Comparison of ENCODE assay signal across 8 mouse cellular contexts in genomic region chr11:94994208-94994814, GRCm38 (mm10). TPM values are rescaled to one million over a fixed set of nuclear protein-coding genes. Genes with fewer than 3 reads are reported as not detected.
DNase-seq lines count a peak whose midpoint lies in the region; ATAC-seq and TF ChIP-seq lines count a peak whose summit lies in the region.

No protein-coding gene starts in this region.

- no peaks in the 10 kb centered on the region for H3K27me3 ChIP-seq in heart, embryonic 14.5 days (ENCODE audit: control insufficient read depth, insufficient read depth, low read length)
- no peaks in the 10 kb centered on the region for H3K27me3 ChIP-seq in liver, embryonic 14.5 days (ENCODE audit: control insufficient read depth, insufficient read depth, low read length)
- no peaks in the 10 kb centered on the region for H3K27me3 ChIP-seq in stomach, embryonic 16.5 days (ENCODE audit: control insufficient read depth, insufficient read depth, low read length)

- no peaks in the 10 kb centered on the region for H3K9me3 ChIP-seq in heart, embryonic 14.5 days (ENCODE audit: control insufficient read depth, low read length)
- H3K9me3 ChIP-seq in liver, embryonic 14.5 days (ENCODE audit: control insufficient read depth, low read length): no peaks in the 10 kb centered on the region
- no peaks in the 10 kb centered on the region for H3K9me3 ChIP-seq in stomach, embryonic 16.5 days (replicated peaks; ENCODE audit: control insufficient read depth, low read length)

- DNase-seq in heart, adult 18-20 months: peak; percentile 64 to 66
- no peak for DNase-seq in heart, postnatal 25 days (ENCODE audit: low spot score)
- DNase-seq in adrenal gland, postnatal 10 days: peak; percentile 66
- DNase-seq in liver, embryonic 14.5 days (ENCODE audit: low read depth in 3 of 3, low spot score in 3 of 3): no peak
- DNase-seq in T-cell, adult 2 months (ENCODE audit: low spot score): no peak
- no peak for DNase-seq in B cell, adult 2 months

- H3K9ac ChIP-seq in heart, embryonic 14.5 days (ENCODE audit: low read length): peak overlapping the region; percentile 94
- H3K9ac ChIP-seq in liver, embryonic 14.5 days (replicated peaks): peak overlapping the region; percentile 96
- peak overlapping the region; percentile 95 for H3K9ac ChIP-seq in stomach, embryonic 16.5 days (ENCODE audit: low read length)

- WGBS in heart, embryonic 14.5 days: 20% methylated on average over 10 of the region's 10 CpGs
- WGBS in liver, embryonic 14.5 days (ENCODE audit: insufficient replicate concordance): 14% methylated on average over 10 of the region's 10 CpGs
- WGBS in stomach, embryonic 16.5 days: 43% methylated on average over 10 of the region's 10 CpGs

- peak overlapping the region in 1 of 2 experiments; percentile 93; a peak in 2 of 4 replicates for H3K27ac ChIP-seq in heart, embryonic 14.5 days (replicated peaks in 1 of 2; ENCODE audit: control insufficient read depth in 1 of 2, insufficient read depth in 1 of 2, low read depth in 2 of 2, low read length in 2 of 2)
- peak overlapping the region; percentile 54 for H3K27ac ChIP-seq in liver, embryonic 14.5 days
- H3K27ac ChIP-seq in stomach, embryonic 16.5 days (ENCODE audit: low read length): 0 out of 2 replicates have a peak overlapping the region, but pooled peaks have one; percentile 8

- H3K36me3 ChIP-seq in heart, embryonic 14.5 days (ENCODE audit: control insufficient read depth, insufficient read depth, low read length): peaks cover 53% of the 10 kb centered on the region
- peaks cover 19% of the 10 kb centered on the region for H3K36me3 ChIP-seq in liver, embryonic 14.5 days (replicated peaks; ENCODE audit: control insufficient read depth, insufficient read depth, low read depth)
- peaks cover 4% of the 10 kb centered on the region; the same call in 1 of the 2 replicates for H3K36me3 ChIP-seq in stomach, embryonic 16.5 days (ENCODE audit: control insufficient read depth, insufficient read depth, low read length)

- H3K4me3 ChIP-seq in heart, embryonic 14.5 days (ENCODE audit: control insufficient read depth in 1 of 2, insufficient read depth in 1 of 2, low read depth in 1 of 2, low read length in 2 of 2): peak overlapping the region; percentile 84 to 86
- peak overlapping the region; percentile 63 to 96 for H3K4me3 ChIP-seq in liver, embryonic 14.5 days (ENCODE audit: insufficient read depth in 1 of 2, low read depth in 2 of 2, low read length in 2 of 2)
- peak overlapping the region; percentile 85 for H3K4me3 ChIP-seq in stomach, embryonic 16.5 days (replicated peaks; ENCODE audit: low read length)

- TF ChIP-seq EP300 in liver, embryonic 14.5 days (IDR thresholded peaks at IDR 0.05; ENCODE audit: low read depth): 0 out of 2 replicates have a peak, but pooled peaks have one; percentile 45

- no peak for TF ChIP-seq CTCF in liver, embryonic 14.5 days (IDR thresholded peaks at IDR 0.05; ENCODE audit: low read depth)

- H3K4me2 ChIP-seq in heart, embryonic 14.5 days (ENCODE audit: low read length): peak overlapping the region; percentile 96
- H3K4me2 ChIP-seq in liver, embryonic 14.5 days (ENCODE audit: low read depth): peak overlapping the region; percentile 82
- peak overlapping the region; percentile 97 for H3K4me2 ChIP-seq in stomach, embryonic 16.5 days (ENCODE audit: low read depth, low read length)

- peaks cover 34 to 56% of the 10 kb centered on the region in 2 experiments for H3K4me1 ChIP-seq in heart, embryonic 14.5 days (ENCODE audit: control insufficient read depth in 2 of 2, insufficient read depth in 2 of 2, low read length in 2 of 2)
- H3K4me1 ChIP-seq in liver, embryonic 14.5 days (replicated peaks; ENCODE audit: control insufficient read depth in 2 of 2, insufficient read depth in 2 of 2, low read length in 1 of 2): peaks cover 55 to 66% of the 10 kb centered on the region in 2 experiments
- H3K4me1 ChIP-seq in stomach, embryonic 16.5 days (ENCODE audit: control insufficient read depth, insufficient read depth, low read length): peaks cover 48% of the 10 kb centered on the region

- ATAC-seq in heart, embryonic 14.5 days (ENCODE audit: insufficient number of reproducible peaks, insufficient read depth, low FRiP score, low read depth): no peak
- no peak for ATAC-seq in liver, embryonic 14.5 days (ENCODE audit: insufficient read depth)
- ATAC-seq in stomach, embryonic 16.5 days (ENCODE audit: insufficient read depth, low FRiP score): no peak

- intact Hi-C loops in heart, postnatal 25 days (cut with DNase I): no loop called here

RNA-seq across cellular contexts. Expression of gene Ppp1r9b, which starts 3.5 kb away (rescaled TPM):
- 10 to 100 TPM; 44.8 to 47.2 TPM for total RNA-seq in heart, adult 18-20 months (2021)
- 10 to 100 TPM; 45.5 to 52.6 TPM for total RNA-seq in heart, postnatal 25 days (2021)
- total RNA-seq in adrenal gland, postnatal 10 days (2021): 10 to 100 TPM; 83.3 to 96.2 TPM
- 8.1 and 8.6 TPM in 2 replicates for polyA plus RNA-seq in heart, embryonic 14.5 days (2014; fragmentation: Nextera tagmentation; extraction: Ambion mirVana)
- polyA plus RNA-seq in liver, embryonic 14.5 days (2012; rRNA removed): 14.1 and 14.9 TPM in 2 replicates
- 8.8 and 10.4 TPM in 2 replicates for polyA plus RNA-seq in liver, embryonic 14.5 days (2014; fragmentation: Nextera tagmentation; extraction: Ambion mirVana)
- polyA plus RNA-seq in stomach, embryonic 16.5 days (2015; fragmentation: Nextera tagmentation; extraction: Ambion mirVana): 6.6 and 8.0 TPM in 2 replicates

RNA-seq across cellular contexts. Expression of gene Samd14, which starts 15.4 kb away (rescaled TPM):
- 1 to 10 TPM; 1.1 to 1.9 TPM for total RNA-seq in heart, adult 18-20 months (2021)
- 1 to 10 TPM; 1.2 to 1.5 TPM for total RNA-seq in heart, postnatal 25 days (2021)
- total RNA-seq in adrenal gland, postnatal 10 days (2021): 10 to 100 TPM in 1 of 2 experiments, 1 to 10 TPM in 1; 7.3 to 11.0 TPM
- polyA plus RNA-seq in heart, embryonic 14.5 days (2014; fragmentation: Nextera tagmentation; extraction: Ambion mirVana): 8.5 and 10.1 TPM in 2 replicates
- 33.1 and 41.9 TPM in 2 replicates for polyA plus RNA-seq in liver, embryonic 14.5 days (2012; rRNA removed)
- 24.7 and 34.2 TPM in 2 replicates for polyA plus RNA-seq in liver, embryonic 14.5 days (2014; fragmentation: Nextera tagmentation; extraction: Ambion mirVana)
- 14.7 and 15.9 TPM in 2 replicates for polyA plus RNA-seq in stomach, embryonic 16.5 days (2015; fragmentation: Nextera tagmentation; extraction: Ambion mirVana)

RNA-seq across cellular contexts. Expression of gene Sgca, which starts 18.2 kb away (rescaled TPM):
- total RNA-seq in heart, adult 18-20 months (2021): 100 to 1,000 TPM; 182 to 184 TPM
- 100 to 1,000 TPM; 142 to 163 TPM for total RNA-seq in heart, postnatal 25 days (2021)
- total RNA-seq in adrenal gland, postnatal 10 days (2021): 10 to 100 TPM in 1 of 2 experiments, 1 to 10 TPM in 1; 4.5 to 16.8 TPM
- 34.6 and 36.7 TPM in 2 replicates for polyA plus RNA-seq in heart, embryonic 14.5 days (2014; fragmentation: Nextera tagmentation; extraction: Ambion mirVana)
- polyA plus RNA-seq in liver, embryonic 14.5 days (2012; rRNA removed): 0.04 TPM in 1 of 2 replicates, not detected in the other
- not detected in 2 replicates for polyA plus RNA-seq in liver, embryonic 14.5 days (2014; fragmentation: Nextera tagmentation; extraction: Ambion mirVana)
- polyA plus RNA-seq in stomach, embryonic 16.5 days (2015; fragmentation: Nextera tagmentation; extraction: Ambion mirVana): 0.41 and 3.2 TPM in 2 replicates

RNA-seq across cellular contexts. Expression of gene Hils1, which starts 26.9 kb away (rescaled TPM):
- not detected for total RNA-seq in heart, adult 18-20 months (2021)
- total RNA-seq in heart, postnatal 25 days (2021): not detected
- total RNA-seq in adrenal gland, postnatal 10 days (2021): not detected
- polyA plus RNA-seq in heart, embryonic 14.5 days (2014; fragmentation: Nextera tagmentation; extraction: Ambion mirVana): 0.24 TPM in 2 replicates
- not detected in 2 replicates for polyA plus RNA-seq in liver, embryonic 14.5 days (2012; rRNA removed)
- polyA plus RNA-seq in liver, embryonic 14.5 days (2014; fragmentation: Nextera tagmentation; extraction: Ambion mirVana): not detected in 2 replicates
- polyA plus RNA-seq in stomach, embryonic 16.5 days (2015; fragmentation: Nextera tagmentation; extraction: Ambion mirVana): not detected in 2 replicates

RNA-seq across cellular contexts. Expression of gene Pdk2, which starts 46.8 kb away (rescaled TPM):
- total RNA-seq in heart, adult 18-20 months (2021): 100 to 1,000 TPM; 421 to 452 TPM
- 100 to 1,000 TPM; 377 to 397 TPM for total RNA-seq in heart, postnatal 25 days (2021)
- total RNA-seq in adrenal gland, postnatal 10 days (2021): 100 to 1,000 TPM; 144 to 199 TPM
- 112 and 113 TPM in 2 replicates for polyA plus RNA-seq in heart, embryonic 14.5 days (2014; fragmentation: Nextera tagmentation; extraction: Ambion mirVana)
- 3.5 and 3.6 TPM in 2 replicates for polyA plus RNA-seq in liver, embryonic 14.5 days (2012; rRNA removed)
- polyA plus RNA-seq in liver, embryonic 14.5 days (2014; fragmentation: Nextera tagmentation; extraction: Ambion mirVana): 7.0 and 9.1 TPM in 2 replicates
- polyA plus RNA-seq in stomach, embryonic 16.5 days (2015; fragmentation: Nextera tagmentation; extraction: Ambion mirVana): 37.9 and 39.3 TPM in 2 replicates

Comparison
In these comparisons a context has a peak if more than half of its experiments do, and no peak if none do; other contexts are left out.
1. DNase-seq: peak in heart, adult 18-20 months (2 of 2) and adrenal gland, postnatal 10 days (single experiment); none in heart, postnatal 25 days (single experiment), liver, embryonic 14.5 days (0 of 3), T-cell, adult 2 months (single experiment) and B cell, adult 2 months (0 of 2).
2. RNA of gene Sgca, which starts 18.2 kb away (total RNA-seq): 182 to 184 TPM in heart, adult 18-20 months and 142 to 163 TPM in heart, postnatal 25 days; 4.5 to 16.8 TPM in adrenal gland, postnatal 10 days; every median in the first group is over 4 times any median in the second.
3. Peak in every context shown above with its lines, with median percentiles within 50 percentile points of each other: H3K4me2 ChIP-seq, H3K4me3 ChIP-seq and H3K9ac ChIP-seq.